Mouse (Mus musculus): ENCODE measurements around the gene Cnp. TPM values are rescaled to one million over a fixed set of nuclear protein-coding genes. Genes with fewer than 3 reads are reported as not detected.

The Cnp gene
- polyA plus RNA-seq, 1 experiment from 2014 or later = 33.6 TPM

- WGBS = 69% methylated on average over 6 of the region's 6 CpGs
- no peak overlapping the region for H3K27ac ChIP-seq (ENCODE audit: low read length)
- no peak overlapping the region for H3K9ac ChIP-seq (replicated peaks; ENCODE audit: low read length)
- H3K27me3 ChIP-seq (ENCODE audit: insufficient read depth, low read length) = no peaks in the 10 kb centered on the region
- no peaks in the 10 kb centered on the region for H3K36me3 ChIP-seq (ENCODE audit: insufficient read depth, low read length)
- H3K4me1 ChIP-seq (ENCODE audit: insufficient read depth, low read length) = peaks cover 6% of the 10 kb centered on the region; the same call in 1 of the 2 replicates
- H3K4me3 ChIP-seq (ENCODE audit: low read length) = no peak overlapping the region
- no peaks in the 10 kb centered on the region for H3K9me3 ChIP-seq (ENCODE audit: low read length)
- no peak for ATAC-seq (ENCODE audit: low FRiP score, low TSS enrichment)
- no peak overlapping the region for H3K4me2 ChIP-seq (replicated peaks; ENCODE audit: low read depth, low read length)
These were observed 24.6 kb upstream of the Cnp start for GRCm38 (mm10) chr11:100550101-100550500.

- Histone ChIP-seq H3K4me1 (ENCODE audit: insufficient read depth, low read length) (no peaks in the 10 kb centered on the region), H3K9ac (replicated peaks; ENCODE audit: low read length) (no peak overlapping the region), H3K27ac (ENCODE audit: low read length) (no peak overlapping the region), H3K9me3 (ENCODE audit: low read length) (no peaks in the 10 kb centered on the region), H3K4me2 (replicated peaks; ENCODE audit: low read depth, low read length) (no peak overlapping the region), H3K4me3 (ENCODE audit: low read length) (no peak overlapping the region), H3K36me3 (ENCODE audit: insufficient read depth, low read length) (no peaks in the 10 kb centered on the region), H3K27me3 (ENCODE audit: insufficient read depth, low read length) (no peaks in the 10 kb centered on the region)
- no peak for ATAC-seq (ENCODE audit: low FRiP score, low TSS enrichment)
- WGBS = 84% methylated on average over 4 of the region's 4 CpGs
These were observed 21.9 kb upstream of the Cnp start for GRCm38 (mm10) chr11:100552842-100553241.

GRCm38 (mm10) chr11:100555583-100555982 lies 19.1 kb upstream of the Cnp start:
- ATAC-seq (ENCODE audit: low FRiP score, low TSS enrichment) = peak; percentile 85
- Histone ChIP-seq H3K27ac (ENCODE audit: low read length) (no peak overlapping the region), H3K4me3 (ENCODE audit: low read length) (peak overlapping the region; percentile 26), H3K4me1 (ENCODE audit: insufficient read depth, low read length) (no peaks in the 10 kb centered on the region), H3K27me3 (ENCODE audit: insufficient read depth, low read length) (no peaks in the 10 kb centered on the region), H3K9ac (replicated peaks; ENCODE audit: low read length) (peak overlapping the region; percentile 56), H3K4me2 (replicated peaks; ENCODE audit: low read depth, low read length) (peak overlapping the region; percentile 44; the same call in 1 of the 2 replicates), H3K9me3 (ENCODE audit: low read length) (no peaks in the 10 kb centered on the region), H3K36me3 (ENCODE audit: insufficient read depth, low read length) (no peaks in the 10 kb centered on the region)
- WGBS = 23% methylated on average over 11 of the region's 11 CpGs

- no peak overlapping the region for H3K9ac ChIP-seq (replicated peaks; ENCODE audit: low read length)
- H3K4me3 ChIP-seq (ENCODE audit: low read length) = no peak overlapping the region
- H3K36me3 ChIP-seq (ENCODE audit: insufficient read depth, low read length) = no peaks in the 10 kb centered on the region
- no peaks in the 10 kb centered on the region for H3K4me1 ChIP-seq (ENCODE audit: insufficient read depth, low read length)
- 62% methylated on average over 3 of the region's 3 CpGs for WGBS
- no peaks in the 10 kb centered on the region for H3K27me3 ChIP-seq (ENCODE audit: insufficient read depth, low read length)
- H3K27ac ChIP-seq (ENCODE audit: low read length) = no peak overlapping the region
- no peak for ATAC-seq (ENCODE audit: low FRiP score, low TSS enrichment)
- no peak overlapping the region for H3K4me2 ChIP-seq (replicated peaks; ENCODE audit: low read depth, low read length)
- H3K9me3 ChIP-seq (ENCODE audit: low read length) = no peaks in the 10 kb centered on the region
These were observed 17.1 kb upstream of the Cnp start for GRCm38 (mm10) chr11:100557563-100557962.

GRCm38 (mm10) chr11:100559476-100559875 lies 15.2 kb upstream of the Cnp start:
- no peak overlapping the region for H3K4me2 ChIP-seq (replicated peaks; ENCODE audit: low read depth, low read length)
- WGBS = 48% methylated on average over 7 of the region's 7 CpGs
- no peaks in the 10 kb centered on the region for H3K9me3 ChIP-seq (ENCODE audit: low read length)
- no peak overlapping the region for H3K9ac ChIP-seq (replicated peaks; ENCODE audit: low read length)
- H3K27me3 ChIP-seq (ENCODE audit: insufficient read depth, low read length) = no peaks in the 10 kb centered on the region
- H3K27ac ChIP-seq (ENCODE audit: low read length) = no peak overlapping the region
- H3K36me3 ChIP-seq (ENCODE audit: insufficient read depth, low read length) = no peaks in the 10 kb centered on the region
- H3K4me3 ChIP-seq (ENCODE audit: low read length) = no peak overlapping the region
- ATAC-seq (ENCODE audit: low FRiP score, low TSS enrichment) = no peak
- H3K4me1 ChIP-seq (ENCODE audit: insufficient read depth, low read length) = no peaks in the 10 kb centered on the region

GRCm38 (mm10) chr11:100561748-100562147 lies 13.0 kb upstream of the Cnp start:
- Histone ChIP-seq H3K9me3 (ENCODE audit: low read length) (no peaks in the 10 kb centered on the region), H3K4me1 (ENCODE audit: insufficient read depth, low read length) (no peaks in the 10 kb centered on the region), H3K9ac (replicated peaks; ENCODE audit: low read length) (no peak overlapping the region), H3K36me3 (ENCODE audit: insufficient read depth, low read length) (no peaks in the 10 kb centered on the region), H3K27me3 (ENCODE audit: insufficient read depth, low read length) (no peaks in the 10 kb centered on the region), H3K27ac (ENCODE audit: low read length) (no peak overlapping the region), H3K4me2 (replicated peaks; ENCODE audit: low read depth, low read length) (no peak overlapping the region), H3K4me3 (ENCODE audit: low read length) (no peak overlapping the region)
- 55% methylated on average over 5 of the region's 5 CpGs for WGBS
- no peak for ATAC-seq (ENCODE audit: low FRiP score, low TSS enrichment)

GRCm38 (mm10) chr11:100564297-100564696 lies 10.4 kb upstream of the Cnp start:
- Histone ChIP-seq H3K4me1 (ENCODE audit: insufficient read depth, low read length) (no peaks in the 10 kb centered on the region), H3K4me2 (replicated peaks; ENCODE audit: low read depth, low read length) (no peak overlapping the region), H3K27me3 (ENCODE audit: insufficient read depth, low read length) (no peaks in the 10 kb centered on the region), H3K9ac (replicated peaks; ENCODE audit: low read length) (no peak overlapping the region), H3K9me3 (ENCODE audit: low read length) (no peaks in the 10 kb centered on the region), H3K36me3 (ENCODE audit: insufficient read depth, low read length) (no peaks in the 10 kb centered on the region), H3K4me3 (ENCODE audit: low read length) (no peak overlapping the region), H3K27ac (ENCODE audit: low read length) (no peak overlapping the region)
- 77% methylated on average over 15 of the region's 15 CpGs for WGBS
- ATAC-seq (ENCODE audit: low FRiP score, low TSS enrichment) = no peak

- WGBS = 90% methylated on average over 6 of the region's 6 CpGs
- no peak overlapping the region for H3K4me3 ChIP-seq (ENCODE audit: low read length)
These were observed 10.0 kb upstream of the Cnp start for GRCm38 (mm10) chr11:100564703-100565102.

GRCm38 (mm10) chr11:100567229-100567628 lies 7.5 kb upstream of the Cnp start:
- Histone ChIP-seq H3K9me3 (ENCODE audit: low read length) (no peaks in the 10 kb centered on the region), H3K27ac (ENCODE audit: low read length) (no peak overlapping the region), H3K4me2 (replicated peaks; ENCODE audit: low read depth, low read length) (no peak overlapping the region), H3K4me3 (ENCODE audit: low read length) (no peak overlapping the region), H3K36me3 (ENCODE audit: insufficient read depth, low read length) (no peaks in the 10 kb centered on the region), H3K9ac (replicated peaks; ENCODE audit: low read length) (no peak overlapping the region), H3K27me3 (ENCODE audit: insufficient read depth, low read length) (peaks cover 6% of the 10 kb centered on the region; the same call in 1 of the 2 replicates), H3K4me1 (ENCODE audit: insufficient read depth, low read length) (peaks cover 11% of the 10 kb centered on the region)
- 67% methylated on average over 5 of the region's 5 CpGs for WGBS
- ATAC-seq (ENCODE audit: low FRiP score, low TSS enrichment) = no peak

More at GRCm38 (mm10) chr11:100564703-100565102, 10.0 kb upstream of the Cnp start:
- no peak for ATAC-seq (ENCODE audit: low FRiP score, low TSS enrichment)
- Histone ChIP-seq H3K4me2 (replicated peaks; ENCODE audit: low read depth, low read length) (no peak overlapping the region), H3K27ac (ENCODE audit: low read length) (no peak overlapping the region), H3K9ac (replicated peaks; ENCODE audit: low read length) (no peak overlapping the region), H3K27me3 (ENCODE audit: insufficient read depth, low read length) (no peaks in the 10 kb centered on the region), H3K4me1 (ENCODE audit: insufficient read depth, low read length) (no peaks in the 10 kb centered on the region), H3K36me3 (ENCODE audit: insufficient read depth, low read length) (no peaks in the 10 kb centered on the region), H3K9me3 (ENCODE audit: low read length) (no peaks in the 10 kb centered on the region)

- Histone ChIP-seq H3K36me3 (ENCODE audit: insufficient read depth, low read length) (no peaks in the 10 kb centered on the region), H3K4me2 (replicated peaks; ENCODE audit: low read depth, low read length) (no peak overlapping the region), H3K4me1 (ENCODE audit: insufficient read depth, low read length) (peaks cover 11% of the 10 kb centered on the region), H3K27ac (ENCODE audit: low read length) (no peak overlapping the region), H3K9me3 (ENCODE audit: low read length) (no peaks in the 10 kb centered on the region), H3K27me3 (ENCODE audit: insufficient read depth, low read length) (peaks cover 6% of the 10 kb centered on the region; the same call in 1 of the 2 replicates), H3K9ac (replicated peaks; ENCODE audit: low read length) (no peak overlapping the region), H3K4me3 (ENCODE audit: low read length) (no peak overlapping the region)
- 29% methylated on average over 9 of the region's 9 CpGs for whole genome bisulfite sequencing
- no peak for ATAC-seq (ENCODE audit: low FRiP score, low TSS enrichment)
These were observed 6.9 kb upstream of the Cnp start for GRCm38 (mm10) chr11:100567815-100568245.
